Mouse (Mus musculus) myocyte (in vitro differentiated cells): ENCODE measurements around the gene Rilpl1.

ENCODE experiments used
- E2F4 ChIP-seq: IDR thresholded peaks from one replicate; pipeline ENCODE4 v1.6.1; 2011; ENCODE audit warnings: mild to moderate bottlenecking, control low read depth, moderate library complexity; ENCODE audit not compliant: insufficient read depth
- POLR2AphosphoS2 ChIP-seq: IDR thresholded peaks from one replicate; pipeline ENCODE4 v1.6.1; 2011; ENCODE audit warnings: low read depth, control low read depth; ENCODE audit not compliant: insufficient read length

- TF ChIP-seq E2F4 (no peak), POLR2AphosphoS2 (no peak)
These were observed 27.4 kb downstream of the Rilpl1 start for GRCm38 (mm10) chr5:124503742-124504141.
